Mouse (Mus musculus) intestine, embryonic 15.5 days (tissue): ENCODE results near the gene Tm4sf19. TPM values are rescaled to one million over a fixed set of nuclear protein-coding genes. Genes with fewer than 3 reads are reported as not detected.
"Not testable (repeated sequence)": the region's sequence is repeated elsewhere in the genome, so short reads cannot be mapped to it uniquely, and the experiment has no call there.

Experiments used
- ATAC-seq: fragments of 200-750 bp; cut with Nextera tagmentation; 2 replicates; pipeline ENCODE4 v1.8.0; 2017; ENCODE audit warnings: moderate TSS enrichment, moderate library complexity
- H3K27ac ChIP-seq: fragments of 300-500 bp; sonication (generic); 2 replicates; pipeline ENCODE4 v1.5.1; 2015; ENCODE audit warnings: mild to moderate bottlenecking, inconsistent platforms
- H3K27me3 ChIP-seq: fragments of 300-500 bp; sonication (generic); replicated peaks from 2 replicates; pipeline ENCODE4 v1.6.1; 2015; ENCODE audit warnings: inconsistent platforms
- H3K36me3 ChIP-seq: fragments of 300-500 bp; sonication (generic); 2 replicates; pipeline ENCODE4 v1.6.1; 2015; ENCODE audit warnings: inconsistent platforms
- H3K4me1 ChIP-seq: fragments of 300-500 bp; sonication (generic); replicated peaks from 2 replicates; pipeline ENCODE4 v1.6.1; 2015; ENCODE audit warnings: inconsistent platforms
- H3K4me2 ChIP-seq: fragments of 300-500 bp; sonication (generic); replicated peaks from 2 replicates; pipeline ENCODE4 v1.6.1; 2015; ENCODE audit warnings: mild to moderate bottlenecking, inconsistent platforms
- H3K4me3 ChIP-seq: fragments of 300-500 bp; sonication (generic); replicated peaks from 2 replicates; pipeline ENCODE4 v1.5.1; 2015; ENCODE audit warnings: inconsistent platforms
- H3K9ac ChIP-seq: fragments of 300-500 bp; sonication (generic); 2 replicates; pipeline ENCODE4 v1.6.1; 2015; ENCODE audit warnings: inconsistent platforms
- H3K9me3 ChIP-seq: fragments of 300-500 bp; sonication (generic); 2 replicates; pipeline ENCODE4 v1.6.1; 2016; ENCODE audit warnings: inconsistent platforms
- WGBS: fragments of 180-500 bp; shearing (Covaris S2); methylation state at CpG from one replicate; pipeline ENCODE4 v1.1.7; 2015; 5-methylcytosine and 5-hydroxymethylcytosine counted together
- polyA plus RNA-seq: library from polyadenylated mRNA; unstranded; fragments of >200 nt; fragmentation: Nextera tagmentation; extraction: Ambion mirVana; gene quantifications from 2 replicates; pipeline ENCODE4 v1.2.1, GENCODE M21; 2015

Tm4sf19 gene
- polyA plus RNA-seq, 1 experiment from 2014 or later, result not detected

DNA sequence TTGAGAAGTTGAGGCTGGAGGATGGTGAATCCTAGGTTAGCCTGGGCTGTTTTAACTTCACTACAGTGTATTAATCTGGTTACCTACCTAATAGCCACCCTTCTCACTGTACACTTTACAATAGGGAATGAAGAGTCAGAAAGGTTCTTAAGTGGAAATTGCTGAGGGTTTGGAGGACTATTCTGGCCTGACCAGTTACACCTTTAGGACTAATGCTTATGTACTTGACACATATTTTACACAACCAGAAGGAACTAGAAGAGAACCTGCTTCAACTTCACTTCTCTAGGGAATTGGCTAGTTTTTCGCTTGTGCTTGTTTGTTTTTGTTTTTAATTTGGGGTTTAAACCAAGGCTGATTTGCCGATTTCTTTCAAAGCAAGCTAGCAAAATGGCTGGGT, 32.8 kb downstream of the Tm4sf19 start:
- WGBS, result 76% methylated on average over 2 of the region's 2 CpGs
- H3K4me2 ChIP-seq, result no peak overlapping the region

DNA sequence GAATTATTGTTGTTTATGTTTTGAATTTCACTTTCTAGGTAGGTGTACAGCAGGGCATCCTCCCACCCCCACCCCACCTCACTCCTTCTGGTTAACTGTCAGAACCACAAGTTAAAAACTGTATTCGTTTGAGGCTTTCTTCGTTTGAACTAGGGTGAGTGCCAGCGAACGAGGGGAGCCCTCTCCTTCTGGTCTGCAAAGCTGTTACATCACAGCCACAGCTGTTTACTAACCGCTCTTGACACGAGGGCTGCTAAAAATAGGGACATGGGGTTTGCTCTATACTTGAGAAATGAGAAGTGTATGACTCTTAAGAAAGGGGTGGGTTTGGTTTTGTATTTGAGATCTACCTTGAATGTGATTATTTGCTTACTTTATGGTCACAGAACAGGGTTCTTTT, 33.8 kb downstream of the Tm4sf19 start:
- 55% methylated on average over 6 of the region's 6 CpGs for WGBS

More for the DNA sequence above, 32.8 kb downstream of the Tm4sf19 start:
- Histone ChIP-seq H3K4me1 (no peaks in the 10 kb centered on the region), H3K27me3 (no peaks in the 10 kb centered on the region), H3K9me3 (no peaks in the 10 kb centered on the region), H3K36me3 (no peaks in the 10 kb centered on the region), H3K9ac (no peak overlapping the region), H3K4me3 (no peak overlapping the region), H3K27ac (no peak overlapping the region)
- no peak for ATAC-seq

DNA sequence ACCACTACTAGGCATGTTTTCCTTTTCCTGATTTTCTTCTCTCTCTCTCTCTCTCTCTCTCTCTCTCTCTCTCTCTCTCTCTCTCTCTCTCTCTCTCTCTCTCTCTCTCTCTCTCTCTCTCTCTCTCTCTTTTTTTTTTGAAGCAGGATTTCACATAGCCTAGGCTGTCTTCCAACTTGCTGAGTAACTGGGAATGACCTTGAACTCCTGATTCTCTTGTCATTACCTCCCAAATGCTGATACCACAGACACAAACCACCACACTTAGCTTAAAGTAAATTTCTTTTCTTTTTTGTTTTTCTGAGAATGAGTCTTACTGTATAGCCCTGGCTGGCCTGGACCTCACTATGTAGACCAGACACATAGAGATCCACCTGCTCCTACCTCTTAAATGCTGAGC, 34.4 kb downstream of the Tm4sf19 start:
- no peak overlapping the region for H3K9ac ChIP-seq
- no peaks in the 10 kb centered on the region for H3K27me3 ChIP-seq
- H3K9me3 ChIP-seq, result no peaks in the 10 kb centered on the region
- H3K36me3 ChIP-seq, result no peaks in the 10 kb centered on the region
- H3K4me2 ChIP-seq, result no peak overlapping the region
- no peak for ATAC-seq
- H3K4me1 ChIP-seq, result no peaks in the 10 kb centered on the region
- H3K4me3 ChIP-seq, result no peak overlapping the region
- H3K27ac ChIP-seq, result no peak overlapping the region

More for the DNA sequence above, 33.8 kb downstream of the Tm4sf19 start:
- H3K4me1 ChIP-seq, result no peaks in the 10 kb centered on the region
- no peaks in the 10 kb centered on the region for H3K9me3 ChIP-seq
- H3K36me3 ChIP-seq, result no peaks in the 10 kb centered on the region
- H3K4me2 ChIP-seq, result no peak overlapping the region
- H3K9ac ChIP-seq, result no peak overlapping the region
- no peak overlapping the region for H3K4me3 ChIP-seq
- ATAC-seq, result no peak
- no peaks in the 10 kb centered on the region for H3K27me3 ChIP-seq
- H3K27ac ChIP-seq, result no peak overlapping the region

DNA sequence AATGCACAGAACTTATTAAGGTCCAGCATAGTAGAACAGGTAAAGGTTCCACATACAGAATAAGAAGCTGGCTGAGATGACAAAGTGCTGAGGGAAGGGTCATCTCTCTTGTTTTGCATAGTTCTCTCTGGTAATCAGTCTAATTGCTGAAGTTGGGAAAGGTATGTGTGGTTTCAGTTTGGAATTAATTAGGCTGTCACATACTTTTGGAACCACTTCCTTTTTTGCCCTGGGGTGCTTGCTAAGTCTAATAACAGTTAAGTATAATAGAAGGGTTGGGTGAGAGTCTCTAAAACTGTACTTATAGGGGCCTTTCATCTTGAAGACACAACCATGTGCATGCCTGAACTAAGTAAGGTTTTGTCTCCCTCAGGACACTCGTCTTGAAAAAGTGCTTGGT, 36.4 kb downstream of the Tm4sf19 start:
- no peak overlapping the region for H3K4me3 ChIP-seq
- ATAC-seq, result no peak
- no peaks in the 10 kb centered on the region for H3K4me1 ChIP-seq
- WGBS, result 69% methylated on average over 1 of the region's 1 CpGs
- H3K9me3 ChIP-seq, result no peaks in the 10 kb centered on the region
- no peak overlapping the region for H3K27ac ChIP-seq
- no peak overlapping the region for H3K4me2 ChIP-seq
- no peak overlapping the region for H3K9ac ChIP-seq
- H3K27me3 ChIP-seq, result no peaks in the 10 kb centered on the region
- no peaks in the 10 kb centered on the region for H3K36me3 ChIP-seq

DNA sequence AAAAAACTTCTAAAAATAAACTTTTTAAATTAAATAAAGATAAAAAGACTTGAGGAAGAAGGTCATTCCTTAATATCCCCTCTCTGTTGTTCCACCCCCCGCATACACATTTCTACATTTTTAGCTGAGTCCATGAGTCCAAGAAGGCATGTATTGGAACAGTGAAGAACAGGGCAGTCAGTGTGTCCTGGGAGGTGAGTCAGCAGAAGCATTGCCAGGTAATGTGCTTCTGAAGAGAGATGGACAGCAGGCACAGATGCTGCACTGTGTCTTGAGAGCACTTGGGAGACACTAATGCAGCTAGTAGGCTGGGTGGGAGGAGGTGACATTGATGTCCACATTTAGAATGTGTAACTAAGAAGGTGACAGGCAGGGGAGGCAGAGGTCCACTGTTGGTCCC, 37.0 kb downstream of the Tm4sf19 start:
- no peak for ATAC-seq
- no peaks in the 10 kb centered on the region for H3K36me3 ChIP-seq
- no peak overlapping the region for H3K9ac ChIP-seq
- no peaks in the 10 kb centered on the region for H3K9me3 ChIP-seq
- no peak overlapping the region for H3K27ac ChIP-seq
- H3K4me1 ChIP-seq, result no peaks in the 10 kb centered on the region
- no peak overlapping the region for H3K4me3 ChIP-seq
- H3K4me2 ChIP-seq, result no peak overlapping the region
- 93% methylated on average over 1 of the region's 1 CpGs for WGBS
- no peaks in the 10 kb centered on the region for H3K27me3 ChIP-seq

DNA sequence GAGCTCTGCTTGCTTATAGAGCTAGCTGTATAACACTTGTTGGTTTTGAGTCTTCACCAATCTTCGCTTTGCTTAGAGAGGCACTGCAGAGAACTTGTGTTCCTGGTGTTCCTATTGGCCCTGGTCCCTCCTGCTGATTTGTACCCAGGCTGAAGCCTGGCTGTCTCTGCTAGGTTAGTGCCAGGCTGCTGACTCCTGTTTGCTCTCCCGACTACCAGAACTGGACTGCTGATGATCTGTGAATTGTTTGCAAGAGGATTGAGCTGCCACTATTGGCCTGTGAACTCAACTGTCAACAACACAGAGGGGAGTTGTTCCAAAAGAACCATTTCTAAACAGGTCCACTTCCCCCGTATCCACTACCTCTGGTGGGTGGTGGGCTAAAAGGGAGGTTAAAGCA, 41.1 kb downstream of the Tm4sf19 start:
- Histone ChIP-seq H3K4me1 (no peaks in the 10 kb centered on the region), H3K36me3 (no peaks in the 10 kb centered on the region), H3K27me3 (no peaks in the 10 kb centered on the region), H3K9ac (no peak overlapping the region), H3K9me3 (no peaks in the 10 kb centered on the region), H3K4me3 (no peak overlapping the region), H3K27ac (no peak overlapping the region), H3K4me2 (no peak overlapping the region)
- no peak for ATAC-seq
- 89% methylated on average over 3 of the region's 3 CpGs for WGBS

DNA sequence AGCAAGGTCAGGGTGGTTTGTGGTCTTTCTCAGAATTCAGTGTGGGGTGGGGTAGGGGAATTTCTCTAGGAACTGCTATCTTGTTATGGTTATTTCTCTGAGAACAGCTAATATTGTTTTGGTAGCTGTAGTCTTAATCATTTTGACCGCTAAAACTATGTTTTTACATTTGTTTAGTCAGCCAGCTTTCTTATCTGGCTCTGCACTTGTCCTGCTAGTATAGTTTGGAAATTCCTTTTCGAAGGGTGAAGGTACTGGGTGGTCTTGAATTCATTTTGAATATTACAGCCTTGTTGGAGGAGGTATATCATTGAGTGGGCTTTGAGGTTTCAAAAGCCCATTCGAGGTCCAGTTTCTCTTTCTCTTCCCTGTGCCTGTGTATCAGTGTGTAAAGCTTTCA, 44.3 kb downstream of the Tm4sf19 start:
- H3K27me3 ChIP-seq, H3K36me3 ChIP-seq, ATAC-seq, H3K27ac ChIP-seq, H3K9ac ChIP-seq, H3K4me1 ChIP-seq, H3K4me2 ChIP-seq, H3K9me3 ChIP-seq, H3K4me3 ChIP-seq: not testable (repeated sequence)
- 88% methylated on average over 3 of the region's 3 CpGs for WGBS

DNA sequence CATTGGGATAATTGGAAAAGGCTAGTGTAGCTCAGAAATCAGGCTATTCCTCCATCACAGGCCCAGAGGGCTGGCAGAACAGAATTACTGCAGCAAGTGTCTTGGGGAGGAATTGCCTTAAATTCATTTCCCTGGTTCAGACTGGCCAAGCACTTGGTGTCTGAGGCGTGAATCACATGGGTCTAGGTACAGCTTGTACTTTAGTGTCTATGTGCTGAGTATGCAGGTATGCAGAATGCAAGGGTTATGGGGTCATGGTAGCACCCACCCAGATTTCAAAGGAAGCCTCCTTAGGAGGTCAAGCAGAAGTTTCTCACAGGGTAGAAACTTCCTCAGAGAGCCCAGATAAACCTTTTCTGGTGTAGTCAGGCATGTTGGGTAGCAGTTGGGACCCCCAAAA, 45.3 kb downstream of the Tm4sf19 start:
- WGBS, result 90% methylated on average over 1 of the region's 1 CpGs
- H3K9me3 ChIP-seq, result no peaks in the 10 kb centered on the region

DNA sequence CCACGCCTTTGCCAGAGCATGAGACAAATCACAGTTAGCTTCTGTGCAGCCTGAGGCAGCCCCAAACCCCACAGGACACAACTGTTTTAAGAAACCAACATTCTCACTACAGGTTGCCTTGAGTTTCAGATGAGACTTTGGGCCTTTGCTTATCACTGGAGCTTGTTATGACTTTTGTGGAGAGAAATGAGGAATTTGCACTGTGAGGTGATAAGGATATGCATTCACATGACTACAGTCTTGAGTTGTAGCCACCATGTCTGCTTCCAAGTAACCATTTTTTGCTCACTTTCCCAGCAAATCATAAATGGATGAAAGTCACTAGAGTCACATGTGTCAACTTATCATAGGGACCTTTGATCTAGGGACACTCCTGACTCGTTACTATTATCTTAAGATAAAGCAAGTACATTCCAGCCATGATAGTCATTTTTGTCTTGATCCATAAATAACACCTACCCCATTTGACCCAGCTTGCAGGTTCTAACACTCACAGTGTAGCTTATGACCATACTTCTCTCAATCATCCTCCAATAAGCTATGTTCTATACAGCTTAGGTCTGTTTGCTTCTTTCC, 46.3 kb downstream of the Tm4sf19 start:
- 72% methylated on average over 2 of the region's 2 CpGs for WGBS

More for the DNA sequence above, 45.3 kb downstream of the Tm4sf19 start:
- no peak for ATAC-seq
- no peaks in the 10 kb centered on the region for H3K36me3 ChIP-seq
- H3K9ac ChIP-seq, result no peak overlapping the region
- H3K4me2 ChIP-seq, result no peak overlapping the region
- H3K4me3 ChIP-seq, result no peak overlapping the region
- peak overlapping the region; percentile 45; the same call in 1 of the 2 replicates for H3K27ac ChIP-seq
- H3K27me3 ChIP-seq, result no peaks in the 10 kb centered on the region
- H3K4me1 ChIP-seq, result no peaks in the 10 kb centered on the region

DNA sequence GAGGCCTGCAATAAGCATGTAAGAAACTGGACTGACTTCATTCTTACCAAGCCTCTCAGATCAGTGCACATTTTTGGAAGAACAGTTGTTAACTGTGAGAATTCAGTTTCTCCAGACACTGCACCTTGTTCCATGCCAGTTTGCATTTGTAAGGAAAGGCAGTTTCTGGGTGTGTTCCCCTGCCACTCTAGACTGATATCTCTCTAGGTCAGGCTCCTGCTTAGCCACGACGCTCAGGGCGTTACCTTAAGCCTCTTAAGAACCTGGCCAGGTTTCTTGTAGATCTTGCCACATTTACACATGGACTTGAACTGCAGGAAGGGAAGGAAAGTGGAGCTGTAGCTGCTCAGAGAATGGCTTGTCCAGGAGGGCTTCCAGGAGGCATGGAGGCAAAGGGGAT, 49.4 kb downstream of the Tm4sf19 start:
- peaks cover 1% of the 10 kb centered on the region; the same call in 1 of the 2 replicates for H3K36me3 ChIP-seq
- WGBS, result 63% methylated on average over 3 of the region's 3 CpGs
- 0 out of 2 replicates have a peak overlapping the region, but pooled peaks have one; percentile 18 for H3K27ac ChIP-seq
- H3K9me3 ChIP-seq, result no peaks in the 10 kb centered on the region
- no peaks in the 10 kb centered on the region for H3K27me3 ChIP-seq
- peak; percentile 71 for ATAC-seq
- no peak overlapping the region for H3K4me2 ChIP-seq
- H3K9ac ChIP-seq, result no peak overlapping the region
- H3K4me1 ChIP-seq, result no peaks in the 10 kb centered on the region
- H3K4me3 ChIP-seq, result no peak overlapping the region

More for the DNA sequence above, 46.3 kb downstream of the Tm4sf19 start:
- Histone ChIP-seq H3K4me3 (no peak overlapping the region), H3K4me1 (no peaks in the 10 kb centered on the region), H3K27ac (peak overlapping the region; percentile 79), H3K36me3 (no peaks in the 10 kb centered on the region), H3K9me3 (no peaks in the 10 kb centered on the region), H3K4me2 (no peak overlapping the region), H3K27me3 (no peaks in the 10 kb centered on the region), H3K9ac (no peak overlapping the region)
- ATAC-seq, result peak; percentile 89

DNA sequence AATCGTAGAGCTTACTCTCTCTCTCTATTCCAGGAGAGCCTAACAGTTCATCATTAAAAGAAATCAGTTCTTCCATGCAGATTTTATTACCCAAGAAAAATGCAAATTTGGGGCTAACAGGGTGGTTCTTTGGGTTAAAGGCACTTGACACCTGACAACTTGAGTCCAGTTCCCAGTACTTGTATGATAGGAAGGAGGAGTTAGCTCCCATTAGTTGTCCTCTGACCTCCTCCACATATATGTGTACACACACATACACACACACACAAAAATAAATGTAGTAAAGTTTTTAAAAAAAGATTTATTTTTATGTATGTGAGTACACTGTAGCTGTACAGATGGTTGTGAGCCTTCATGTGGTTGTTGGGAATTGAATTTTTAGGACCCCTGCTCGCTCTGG, 49.8 kb downstream of the Tm4sf19 start:
- Histone ChIP-seq H3K9me3 (no peaks in the 10 kb centered on the region), H3K4me1 (no peaks in the 10 kb centered on the region), H3K27me3 (no peaks in the 10 kb centered on the region), H3K27ac (no peak overlapping the region), H3K9ac (no peak overlapping the region), H3K36me3 (peaks cover 4% of the 10 kb centered on the region; the same call in 1 of the 2 replicates), H3K4me2 (no peak overlapping the region), H3K4me3 (no peak overlapping the region)
- no peak for ATAC-seq
- whole genome bisulfite sequencing, result 87% methylated on average over 2 of the region's 2 CpGs

DNA sequence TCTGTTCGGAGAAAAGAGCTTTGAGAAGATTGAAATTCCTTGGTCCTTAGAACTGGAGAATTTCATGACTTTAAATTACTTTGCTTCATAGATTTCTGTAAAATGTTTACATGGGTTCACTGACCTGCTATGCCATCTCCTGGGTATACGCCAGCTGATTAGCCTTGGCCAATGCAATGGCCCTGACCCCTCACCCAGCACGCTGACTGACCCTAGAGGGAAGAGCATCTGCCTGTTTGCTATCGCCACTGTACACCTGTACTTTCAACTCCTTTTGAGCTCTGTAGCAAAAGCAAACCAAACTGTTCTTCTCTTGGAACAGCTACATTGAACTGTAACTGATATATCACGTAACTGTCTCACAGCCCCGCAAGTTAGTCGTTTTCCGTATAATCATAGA, 52.8 kb downstream of the Tm4sf19 start:
- Histone ChIP-seq H3K4me2 (no peak overlapping the region), H3K36me3 (peaks cover 4% of the 10 kb centered on the region; the same call in 1 of the 2 replicates), H3K4me3 (no peak overlapping the region), H3K27me3 (no peaks in the 10 kb centered on the region), H3K27ac (no peak overlapping the region), H3K4me1 (no peaks in the 10 kb centered on the region), H3K9ac (no peak overlapping the region), H3K9me3 (no peaks in the 10 kb centered on the region)
- 91% methylated on average over 8 of the region's 8 CpGs for WGBS
- ATAC-seq, result no peak

DNA sequence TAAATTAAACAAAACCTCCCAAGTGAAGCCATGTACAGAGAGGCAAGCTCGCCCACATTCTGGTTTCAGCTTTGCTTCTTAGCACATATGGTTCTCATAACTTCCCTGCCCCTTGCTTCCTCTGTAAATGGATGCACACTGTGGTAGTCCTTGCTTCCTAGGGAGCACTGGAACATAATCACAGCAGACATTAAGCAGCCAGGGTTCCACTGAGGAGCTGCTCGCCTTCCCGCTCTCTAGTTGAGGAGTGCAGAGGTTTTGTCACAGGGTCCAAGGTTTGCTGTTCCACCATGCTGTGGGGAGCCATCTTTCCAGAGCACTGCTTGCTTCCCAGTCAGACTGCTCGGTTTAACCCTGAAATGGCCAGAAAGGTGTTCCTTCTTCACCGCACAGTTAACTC, 54.3 kb downstream of the Tm4sf19 start:
- Histone ChIP-seq H3K27me3 (no peaks in the 10 kb centered on the region), H3K36me3 (peaks cover 7% of the 10 kb centered on the region; the same call in 1 of the 2 replicates), H3K4me2 (no peak overlapping the region), H3K27ac (no peak overlapping the region), H3K9me3 (no peaks in the 10 kb centered on the region), H3K9ac (no peak overlapping the region), H3K4me3 (no peak overlapping the region), H3K4me1 (no peaks in the 10 kb centered on the region)
- WGBS, result 90% methylated on average over 5 of the region's 5 CpGs
- no peak for ATAC-seq
